Mouse (Mus musculus): ENCODE results near the gene Atp6v1e2. TPM values are rescaled to one million over a fixed set of nuclear protein-coding genes. Genes with fewer than 3 reads are reported as not detected.

Atp6v1e2 gene
- total RNA-seq, 2 experiments from 2014 or later, result not detected

GRCm38 (mm10) chr17:86924679-86925078, 23.0 kb downstream of the Atp6v1e2 start:
- no peak for ATAC-seq (replicated peaks; ENCODE audit: low FRiP score, poor library complexity, severe bottlenecking)

GRCm38 (mm10) chr17:86919729-86920128, 28.0 kb downstream of the Atp6v1e2 start:
- ATAC-seq (replicated peaks; ENCODE audit: low FRiP score, poor library complexity, severe bottlenecking), result no peak

GRCm38 (mm10) chr17:86918786-86919185, 28.9 kb downstream of the Atp6v1e2 start:
- no peak for ATAC-seq (replicated peaks; ENCODE audit: low FRiP score, poor library complexity, severe bottlenecking)

GRCm38 (mm10) chr17:86917048-86917447, 30.6 kb downstream of the Atp6v1e2 start, which contains the start of gene Tmem247:
Gene Tmem247, plus strand, starts transcription at chr17:86917348.
- ATAC-seq (replicated peaks; ENCODE audit: low FRiP score, poor library complexity, severe bottlenecking), result no peak

GRCm38 (mm10) chr17:86915540-86915939, 32.2 kb downstream of the Atp6v1e2 start:
- no peak for ATAC-seq (replicated peaks; ENCODE audit: low FRiP score, poor library complexity, severe bottlenecking)

- no peak for ATAC-seq (replicated peaks; ENCODE audit: low FRiP score, poor library complexity, severe bottlenecking)
Measured at GRCm38 (mm10) chr17:86913003-86913607, 34.6 kb downstream of the Atp6v1e2 start.

GRCm38 (mm10) chr17:86911261-86911660, 36.4 kb downstream of the Atp6v1e2 start:
- ATAC-seq (replicated peaks; ENCODE audit: low FRiP score, poor library complexity, severe bottlenecking), result no peak

GRCm38 (mm10) chr17:86909733-86910495, 37.8 kb downstream of the Atp6v1e2 start:
- no peak for ATAC-seq (replicated peaks; ENCODE audit: low FRiP score, poor library complexity, severe bottlenecking)

- no peak for ATAC-seq (replicated peaks; ENCODE audit: low FRiP score, poor library complexity, severe bottlenecking)
Measured at GRCm38 (mm10) chr17:86908316-86908715, 39.4 kb downstream of the Atp6v1e2 start.

GRCm38 (mm10) chr17:86907092-86907491, 40.6 kb downstream of the Atp6v1e2 start:
- ATAC-seq (replicated peaks; ENCODE audit: low FRiP score, poor library complexity, severe bottlenecking), result no peak

GRCm38 (mm10) chr17:86906601-86907000, 41.1 kb downstream of the Atp6v1e2 start:
- ATAC-seq (replicated peaks; ENCODE audit: low FRiP score, poor library complexity, severe bottlenecking), result no peak

GRCm38 (mm10) chr17:86906136-86906461, 41.6 kb downstream of the Atp6v1e2 start:
- ATAC-seq (replicated peaks; ENCODE audit: low FRiP score, poor library complexity, severe bottlenecking), result no peak

GRCm38 (mm10) chr17:86905297-86906135, 42.2 kb downstream of the Atp6v1e2 start:
- ATAC-seq (replicated peaks; ENCODE audit: low FRiP score, poor library complexity, severe bottlenecking), result no peak

- no peak for ATAC-seq (replicated peaks; ENCODE audit: low FRiP score, poor library complexity, severe bottlenecking)
Measured at GRCm38 (mm10) chr17:86904206-86904605, 43.5 kb downstream of the Atp6v1e2 start.

GRCm38 (mm10) chr17:86903596-86903995, 44.1 kb downstream of the Atp6v1e2 start:
- ATAC-seq (replicated peaks; ENCODE audit: low FRiP score, poor library complexity, severe bottlenecking), result no peak

GRCm38 (mm10) chr17:86902399-86903067, 45.2 kb downstream of the Atp6v1e2 start:
- no peak for ATAC-seq (replicated peaks; ENCODE audit: low FRiP score, poor library complexity, severe bottlenecking)

- ATAC-seq (replicated peaks; ENCODE audit: low FRiP score, poor library complexity, severe bottlenecking), result no peak
Measured at GRCm38 (mm10) chr17:86900564-86900963, 47.1 kb downstream of the Atp6v1e2 start.

- no peak for ATAC-seq (replicated peaks; ENCODE audit: low FRiP score, poor library complexity, severe bottlenecking)
Measured at GRCm38 (mm10) chr17:86899821-86900220, 47.9 kb downstream of the Atp6v1e2 start.

- no peak for ATAC-seq (replicated peaks; ENCODE audit: low FRiP score, poor library complexity, severe bottlenecking)
Measured at GRCm38 (mm10) chr17:86897486-86898165, 50.1 kb downstream of the Atp6v1e2 start.

GRCm38 (mm10) chr17:86895191-86895590, 52.5 kb downstream of the Atp6v1e2 start:
- no peak for ATAC-seq (replicated peaks; ENCODE audit: low FRiP score, poor library complexity, severe bottlenecking)
